Mouse (Mus musculus): ENCODE measurements around the gene Slc4a3.

DNA sequence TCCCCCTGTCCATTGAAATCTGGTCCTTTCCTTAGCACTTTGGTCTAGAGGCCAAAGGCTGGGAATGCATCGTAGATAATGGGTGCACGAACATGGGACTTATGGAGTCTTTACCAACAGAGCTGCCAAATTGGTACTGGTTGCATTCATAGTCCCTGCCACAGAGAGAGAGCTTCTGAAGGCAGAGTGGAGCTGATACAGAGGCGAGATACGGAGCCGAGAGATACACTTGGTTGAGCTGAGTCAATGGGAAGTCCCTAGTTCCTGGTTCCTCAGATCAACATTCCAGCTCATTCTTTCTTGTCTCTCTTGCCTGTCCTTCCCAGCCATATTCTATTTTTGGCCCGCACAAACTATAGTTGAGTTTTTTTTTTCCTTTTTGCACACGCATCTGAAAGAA is 27.6 kb downstream of the Slc4a3 start:
- TF ChIP-seq POLR2A (IDR thresholded peaks at IDR 0.05; ENCODE audit: borderline replicate concordance, extremely low read depth, low read depth, low read length) (no peak), CTCF (IDR thresholded peaks at IDR 0.05; ENCODE audit: insufficient read depth, low read length) (no peak)
